Comparison of ENCODE assay signal across 8 mouse cellular contexts in the genomic region with DNA sequence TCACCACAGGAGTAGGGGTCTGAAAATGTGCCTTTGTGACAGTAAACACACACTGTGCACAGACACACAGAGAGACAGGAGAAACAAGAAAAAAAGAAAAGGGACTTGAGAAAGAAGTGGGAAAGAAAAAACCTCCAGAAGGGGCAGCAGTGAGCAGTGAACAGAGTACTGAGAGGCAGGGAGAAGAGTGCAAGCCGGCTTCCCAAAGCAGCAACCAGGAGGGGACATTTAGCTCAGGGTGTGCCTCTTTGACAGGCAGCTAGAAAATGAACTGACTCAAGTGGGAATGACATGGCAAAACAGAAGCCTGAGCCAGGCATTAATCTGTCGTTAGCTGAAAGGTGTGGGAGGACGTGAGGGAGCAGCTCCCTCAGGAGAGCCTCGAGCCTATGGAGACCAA. TPM values are rescaled to one million over a fixed set of nuclear protein-coding genes. Genes with fewer than 3 reads are reported as not detected.
DNase-seq lines count a peak whose midpoint lies in the region; ATAC-seq and TF ChIP-seq lines count a peak whose summit lies in the region.

No protein-coding gene starts in this region.

- H3K9ac ChIP-seq in lung, embryonic 16.5 days (ENCODE audit: low read length), result no peak overlapping the region

- DNase-seq in adrenal gland, postnatal 10 days, result peak; percentile 57
- DNase-seq in adrenal gland, postnatal 4 days (ENCODE audit: low spot score in 2 of 2), result no peak
- no peak for DNase-seq in testis, postnatal 14 days (ENCODE audit: low spot score)
- peak; percentile 44 to 75 for DNase-seq in layer of hippocampus, adult 18-20 months (ENCODE audit: low spot score in 2 of 2)
- DNase-seq in thymus, postnatal 14 days, result peak; percentile 44

- ATAC-seq in lung, embryonic 16.5 days (ENCODE audit: low read depth), result peak; percentile 49; the same call in 1 of the 2 replicates

- peak; percentile 6; the same call in 1 of the 2 replicates for TF ChIP-seq CTCF in testis, adult 2 months (IDR thresholded peaks at IDR 0.05; ENCODE audit: control insufficient read depth, insufficient read depth, insufficient replicate concordance, low read depth, low read length)
- 0 out of 2 replicates have a peak, but pooled peaks have one; percentile 11 for TF ChIP-seq CTCF in embryonic fibroblast, embryonic 13.5 days (IDR thresholded peaks at IDR 0.05; ENCODE audit: borderline replicate concordance, insufficient read depth, low read length)

- 51% methylated on average over 4 of the region's 4 CpGs for WGBS in lung, embryonic 16.5 days

- no peak for TF ChIP-seq POLR2A in testis, adult 2 months (IDR thresholded peaks at IDR 0.05; ENCODE audit: control insufficient read depth, low read depth, low read length)
- no peak for TF ChIP-seq POLR2A in embryonic fibroblast, embryonic 13.5 days (IDR thresholded peaks at IDR 0.05; ENCODE audit: low read depth, low read length)

- H3K4me3 ChIP-seq in testis, adult 2 months (ENCODE audit: control insufficient read depth, low read depth, low read length), result no peak overlapping the region
- no peak overlapping the region for H3K4me3 ChIP-seq in embryonic fibroblast, embryonic 13.5 days (ENCODE audit: insufficient read depth, low read length)
- H3K4me3 ChIP-seq in lung, embryonic 16.5 days (ENCODE audit: low read length), result no peak overlapping the region

- H3K9me3 ChIP-seq in lung, embryonic 16.5 days (ENCODE audit: control insufficient read depth, low read length), result no peaks in the 10 kb centered on the region

- H3K36me3 ChIP-seq in testis, adult 2 months (ENCODE audit: control insufficient read depth, insufficient read depth, low read length), result peaks cover 5% of the 10 kb centered on the region
- H3K36me3 ChIP-seq in lung, embryonic 16.5 days (ENCODE audit: control insufficient read depth, insufficient read depth, low read length), result peaks cover 19% of the 10 kb centered on the region

- no peak overlapping the region for H3K4me2 ChIP-seq in lung, embryonic 16.5 days (ENCODE audit: low read depth, low read length)

- no peaks in the 10 kb centered on the region; the same call in 1 of the 2 replicates for H3K4me1 ChIP-seq in testis, adult 2 months (ENCODE audit: control insufficient read depth, insufficient read depth, low read length)
- no peaks in the 10 kb centered on the region for H3K4me1 ChIP-seq in embryonic fibroblast, embryonic 13.5 days (ENCODE audit: control insufficient read depth, insufficient read depth, low read length)
- H3K4me1 ChIP-seq in lung, embryonic 16.5 days (replicated peaks; ENCODE audit: control insufficient read depth, insufficient read depth, low read length), result no peaks in the 10 kb centered on the region

- no peak overlapping the region for H3K27ac ChIP-seq in testis, adult 2 months (ENCODE audit: control insufficient read depth, insufficient read depth, low read depth, low read length)
- H3K27ac ChIP-seq in embryonic fibroblast, embryonic 13.5 days (ENCODE audit: insufficient read depth, low read length), result no peak overlapping the region
- H3K27ac ChIP-seq in lung, embryonic 16.5 days (ENCODE audit: low read length), result no peak overlapping the region

- no peaks in the 10 kb centered on the region for H3K27me3 ChIP-seq in testis, adult 2 months (ENCODE audit: control insufficient read depth, insufficient read depth, low read length)
- H3K27me3 ChIP-seq in lung, embryonic 16.5 days (ENCODE audit: control insufficient read depth, insufficient read depth, low read depth, low read length), result no peaks in the 10 kb centered on the region

RNA-seq across cellular contexts. Expression of a gene that starts 27.5 kb away (rescaled TPM):
- total RNA-seq in adrenal gland, postnatal 10 days (2021), result 10 to 100 TPM; 41.3 to 42.0 TPM
- total RNA-seq in adrenal gland, postnatal 4 days (2021), result 10 to 100 TPM; 62.3 to 64.2 TPM
- polyA plus RNA-seq in testis, adult 2 months (2012; rRNA removed), result 37.5 and 38.3 TPM in 2 replicates
- polyA plus RNA-seq in embryonic fibroblast, embryonic 13.5 days (2011; ENCODE audit: insufficient read length, low read depth, missing spikeins), result 19.8 and 20.6 TPM in 2 replicates
- 10 to 100 TPM; 78.0 to 79.6 TPM for total RNA-seq in layer of hippocampus, adult 18-20 months (2021)
- 25.3 and 25.9 TPM in 2 replicates for polyA plus RNA-seq in lung, embryonic 16.5 days (2015; fragmentation: Nextera tagmentation; extraction: Ambion mirVana)

RNA-seq across cellular contexts. Expression of a gene that starts 27.8 kb away (rescaled TPM):
- total RNA-seq in adrenal gland, postnatal 10 days (2021), result 1 to 10 TPM; 7.3 to 9.8 TPM
- total RNA-seq in adrenal gland, postnatal 4 days (2021), result 10 to 100 TPM; 13.5 to 14.6 TPM
- 3.3 and 4.0 TPM in 2 replicates for polyA plus RNA-seq in testis, adult 2 months (2012; rRNA removed)
- polyA plus RNA-seq in embryonic fibroblast, embryonic 13.5 days (2011; ENCODE audit: insufficient read length, low read depth, missing spikeins), result 6.0 and 8.3 TPM in 2 replicates
- 1 to 10 TPM; 7.1 TPM for total RNA-seq in layer of hippocampus, adult 18-20 months (2021)
- 16.4 and 19.7 TPM in 2 replicates for polyA plus RNA-seq in lung, embryonic 16.5 days (2015; fragmentation: Nextera tagmentation; extraction: Ambion mirVana)

RNA-seq across cellular contexts. Expression of a gene that starts 33.2 kb away (rescaled TPM):
- total RNA-seq in adrenal gland, postnatal 10 days (2021), result 10 to 100 TPM; 53.8 to 70.9 TPM
- total RNA-seq in adrenal gland, postnatal 4 days (2021), result 10 to 100 TPM; 89.4 to 90.6 TPM
- 22.8 and 23.7 TPM in 2 replicates for polyA plus RNA-seq in testis, adult 2 months (2012; rRNA removed)
- 249 and 267 TPM in 2 replicates for polyA plus RNA-seq in embryonic fibroblast, embryonic 13.5 days (2011; ENCODE audit: insufficient read length, low read depth, missing spikeins)
- total RNA-seq in layer of hippocampus, adult 18-20 months (2021), result 10 to 100 TPM; 62.1 to 65.6 TPM
- polyA plus RNA-seq in lung, embryonic 16.5 days (2015; fragmentation: Nextera tagmentation; extraction: Ambion mirVana), result 157 and 159 TPM in 2 replicates

RNA-seq across cellular contexts. Expression of a gene that starts 33.3 kb away (rescaled TPM):
- 10 to 100 TPM; 13.2 to 16.9 TPM for total RNA-seq in adrenal gland, postnatal 10 days (2021)
- total RNA-seq in adrenal gland, postnatal 4 days (2021), result 10 to 100 TPM; 29.2 to 31.7 TPM
- 6.3 and 6.5 TPM in 2 replicates for polyA plus RNA-seq in testis, adult 2 months (2012; rRNA removed)
- 14.8 and 17.1 TPM in 2 replicates for polyA plus RNA-seq in embryonic fibroblast, embryonic 13.5 days (2011; ENCODE audit: insufficient read length, low read depth, missing spikeins)
- total RNA-seq in layer of hippocampus, adult 18-20 months (2021), result 1 to 10 TPM; 7.2 to 9.4 TPM
- 8.4 and 12.3 TPM in 2 replicates for polyA plus RNA-seq in lung, embryonic 16.5 days (2015; fragmentation: Nextera tagmentation; extraction: Ambion mirVana)

RNA-seq across cellular contexts. Expression of a gene that starts 46.6 kb away (rescaled TPM):
- 100 to 1,000 TPM; 156 to 377 TPM for total RNA-seq in adrenal gland, postnatal 10 days (2021)
- 100 to 1,000 TPM in 1 of 2 experiments, 1 to 10 TPM in 1; 4.0 to 135 TPM for total RNA-seq in adrenal gland, postnatal 4 days (2021)
- polyA plus RNA-seq in testis, adult 2 months (2012; rRNA removed), result 0.08 and 0.14 TPM in 2 replicates
- not detected in 2 replicates for polyA plus RNA-seq in embryonic fibroblast, embryonic 13.5 days (2011; ENCODE audit: insufficient read length, low read depth, missing spikeins)
- not detected for total RNA-seq in layer of hippocampus, adult 18-20 months (2021)
- 0.85 and 8.9 TPM in 2 replicates for polyA plus RNA-seq in lung, embryonic 16.5 days (2015; fragmentation: Nextera tagmentation; extraction: Ambion mirVana)

Comparison
In these comparisons a context has a peak if more than half of its experiments do, and no peak if none do; other contexts are left out.
1. DNase-seq: peak in adrenal gland, postnatal 10 days (single experiment), layer of hippocampus, adult 18-20 months (2 of 2) and thymus, postnatal 14 days (single experiment); none in adrenal gland, postnatal 4 days (0 of 2) and testis, postnatal 14 days (single experiment).